Mouse (Mus musculus): ENCODE data around the gene Ankrd23. TPM values are rescaled to one million over a fixed set of nuclear protein-coding genes. Genes with fewer than 3 reads are reported as not detected.

Gene Ankrd23
- polyA plus RNA-seq, 1 experiment, result 56.2 TPM

DNA sequence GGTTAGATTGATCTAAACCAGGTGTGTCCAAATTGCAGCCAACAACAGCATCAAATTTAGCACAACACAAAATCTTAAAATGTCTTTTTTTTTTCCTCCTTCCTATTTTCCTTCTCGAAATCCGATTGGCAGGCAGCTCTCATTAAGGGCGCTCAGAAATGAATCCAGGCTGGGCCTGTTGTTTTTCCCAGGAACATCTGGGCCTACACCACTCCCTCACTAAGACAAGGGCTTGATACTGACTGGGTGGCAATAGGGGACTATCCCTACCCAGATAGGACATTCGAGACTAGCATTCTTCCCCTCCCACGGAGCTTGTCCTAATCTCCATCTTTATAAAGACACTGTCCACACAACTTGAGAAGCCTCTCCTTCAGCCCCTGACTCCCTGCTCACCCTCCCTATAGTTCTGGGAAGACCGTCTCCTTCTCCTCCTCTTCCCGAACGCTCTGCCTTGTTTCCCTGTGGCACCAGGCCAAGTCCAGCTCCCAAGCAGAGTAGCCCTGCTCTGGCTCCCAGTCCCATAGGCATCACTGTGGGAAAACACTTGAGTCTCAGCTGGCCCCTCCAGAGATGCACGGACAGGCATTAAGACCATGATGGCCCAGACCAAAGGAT, 11.4 kb upstream of the Ankrd23 start:
- H3K4me1 ChIP-seq (replicated peaks; ENCODE audit: control insufficient read depth, insufficient read depth, low read length), result peaks cover 5% of the 10 kb centered on the region
- 92% methylated on average over 9 of the region's 9 CpGs for WGBS
- H3K36me3 ChIP-seq (ENCODE audit: control insufficient read depth, insufficient read depth, low read length), result no peaks in the 10 kb centered on the region
- TF ChIP-seq POLR2A (IDR thresholded peaks at IDR 0.05; ENCODE audit: control insufficient read depth, extremely low read depth, insufficient read depth, low read length, poor library complexity) (no peak), CTCF (IDR thresholded peaks at IDR 0.05; ENCODE audit: borderline replicate concordance, control insufficient read depth, extremely low read depth, insufficient read depth, low read length, poor library complexity) (no peak)
- no peak overlapping the region for H3K27ac ChIP-seq (ENCODE audit: control insufficient read depth, insufficient read depth, low read length)
- H3K27me3 ChIP-seq (ENCODE audit: control insufficient read depth, insufficient read depth, low read length), result no peaks in the 10 kb centered on the region
- H3K4me3 ChIP-seq (ENCODE audit: control insufficient read depth, insufficient read depth, low read length), result no peak overlapping the region
- no peak for DNase-seq

DNA sequence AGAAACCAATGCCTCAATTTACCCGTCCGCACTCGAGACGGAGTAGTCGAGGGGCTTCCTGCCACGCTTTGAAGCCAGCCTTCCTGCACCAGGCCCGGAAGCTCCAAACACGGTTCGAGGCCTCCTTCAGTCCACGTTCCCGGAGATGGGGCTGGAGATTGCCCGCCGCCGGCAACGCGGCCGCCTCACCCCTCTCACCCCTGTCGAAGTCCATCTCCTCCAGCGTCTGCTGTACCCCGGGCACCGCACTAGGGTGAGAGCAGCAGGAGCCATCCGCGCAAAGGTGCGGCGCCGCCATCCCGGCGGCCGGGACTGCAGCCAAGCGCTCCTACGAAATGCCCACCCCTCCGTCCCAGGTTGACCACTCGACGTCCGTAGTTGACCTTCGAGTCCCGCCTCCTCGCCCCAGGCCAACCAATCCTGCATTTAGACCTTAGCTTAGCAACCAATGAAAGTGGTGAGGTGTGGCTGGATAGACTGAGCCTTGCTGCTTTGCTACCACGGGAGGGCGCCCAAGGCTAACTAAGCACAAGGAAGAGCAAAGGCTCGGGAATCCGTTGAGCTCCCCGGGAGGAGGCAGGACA, 10.3 kb upstream of the Ankrd23 start, which contains the start of gene Ankrd39:
Gene Ankrd39, minus strand, starts transcription at position 558 of the 584 bp plus-strand sequence.
- DNase-seq, result peak; percentile 97
- Histone ChIP-seq H3K4me1 (replicated peaks; ENCODE audit: control insufficient read depth, insufficient read depth, low read length) (peaks cover 5% of the 10 kb centered on the region), H3K4me3 (ENCODE audit: control insufficient read depth, insufficient read depth, low read length) (peak within 1 kb of the TSS; percentile 77), H3K27me3 (ENCODE audit: control insufficient read depth, insufficient read depth, low read length) (no peaks in the 10 kb centered on the region), H3K36me3 (ENCODE audit: control insufficient read depth, insufficient read depth, low read length) (no peaks in the 10 kb centered on the region), H3K27ac (ENCODE audit: control insufficient read depth, insufficient read depth, low read length) (no peak within 1 kb of the TSS)
- under 1% methylated on average over 43 of the region's 43 CpGs for WGBS
- TF ChIP-seq POLR2A (IDR thresholded peaks at IDR 0.05; ENCODE audit: control insufficient read depth, extremely low read depth, insufficient read depth, low read length, poor library complexity), result peak; percentile 87
- peak; percentile 87 for TF ChIP-seq CTCF (IDR thresholded peaks at IDR 0.05; ENCODE audit: borderline replicate concordance, control insufficient read depth, extremely low read depth, insufficient read depth, low read length, poor library complexity)

DNA sequence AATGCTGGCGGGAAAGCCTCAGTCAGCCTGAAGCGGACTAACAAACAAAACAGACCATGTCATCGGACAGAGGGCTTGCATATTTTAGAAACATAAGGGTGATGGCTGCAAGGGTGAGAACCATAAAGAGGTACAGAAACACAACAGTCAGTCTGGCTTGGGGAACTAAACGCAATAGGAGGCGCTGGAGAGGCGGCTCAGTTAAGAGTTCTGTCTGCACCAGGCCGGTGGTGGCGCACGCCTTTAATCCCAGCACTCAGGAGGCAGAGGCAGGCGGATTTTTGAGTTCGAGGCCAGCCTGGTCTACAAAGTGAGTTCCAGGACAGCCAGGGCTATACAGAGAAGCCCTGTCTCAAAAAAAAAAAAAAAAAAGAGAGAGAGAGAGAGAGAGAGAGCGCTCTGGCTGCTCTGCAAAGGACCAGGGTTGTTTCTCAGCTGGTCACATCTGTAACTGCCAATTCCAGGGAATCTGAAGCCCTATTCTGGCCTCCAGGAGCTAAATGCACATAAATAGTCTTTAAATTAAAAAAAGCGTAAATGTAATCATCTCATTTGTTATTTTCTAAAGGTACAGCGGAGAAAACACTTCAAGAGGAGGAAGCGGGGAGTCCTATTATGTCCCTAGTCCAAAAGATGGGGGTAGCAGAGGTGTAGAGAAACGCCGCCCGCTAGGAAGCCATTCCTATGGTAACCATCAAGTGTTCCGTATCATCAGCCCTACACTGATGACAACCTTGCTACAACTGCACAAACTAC, 9.3 kb upstream of the Ankrd23 start:
- Histone ChIP-seq H3K4me3 (ENCODE audit: control insufficient read depth, insufficient read depth, low read length) (peak overlapping the region; percentile 77; the same call in 1 of the 2 replicates), H3K27ac (ENCODE audit: control insufficient read depth, insufficient read depth, low read length) (no peak overlapping the region; the same call in 1 of the 2 replicates), H3K27me3 (ENCODE audit: control insufficient read depth, insufficient read depth, low read length) (no peaks in the 10 kb centered on the region), H3K4me1 (replicated peaks; ENCODE audit: control insufficient read depth, insufficient read depth, low read length) (peaks cover 5% of the 10 kb centered on the region), H3K36me3 (ENCODE audit: control insufficient read depth, insufficient read depth, low read length) (peaks cover 9% of the 10 kb centered on the region; the same call in 1 of the 2 replicates)
- TF ChIP-seq POLR2A (IDR thresholded peaks at IDR 0.05; ENCODE audit: control insufficient read depth, extremely low read depth, insufficient read depth, low read length, poor library complexity) (no peak), CTCF (IDR thresholded peaks at IDR 0.05; ENCODE audit: borderline replicate concordance, control insufficient read depth, extremely low read depth, insufficient read depth, low read length, poor library complexity) (no peak)
- peak; percentile 61 for DNase-seq
- 64% methylated on average over 19 of the region's 19 CpGs for WGBS

DNA sequence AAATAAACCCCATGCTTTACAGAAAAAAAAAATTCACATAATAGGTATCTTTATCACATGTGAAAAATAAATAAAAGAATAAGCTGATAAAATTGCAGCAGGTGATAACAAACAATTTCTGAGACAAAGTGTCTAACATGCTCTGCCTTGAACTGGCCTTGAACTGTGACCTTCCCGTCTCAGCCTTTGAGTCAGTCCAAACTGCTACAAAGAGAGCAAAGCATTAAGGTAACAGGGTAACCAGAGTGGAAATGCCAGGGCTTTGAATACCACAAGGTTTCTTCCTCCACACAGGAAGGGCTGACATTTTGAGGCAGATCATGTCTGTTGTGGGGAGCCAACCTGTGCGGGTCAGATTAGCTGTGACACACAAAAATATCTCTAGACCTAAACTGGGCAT, 8.7 kb upstream of the Ankrd23 start:
- no peak overlapping the region; the same call in 1 of the 2 replicates for H3K27ac ChIP-seq (ENCODE audit: control insufficient read depth, insufficient read depth, low read length)
- TF ChIP-seq CTCF (IDR thresholded peaks at IDR 0.05; ENCODE audit: borderline replicate concordance, control insufficient read depth, extremely low read depth, insufficient read depth, low read length, poor library complexity), result no peak
- DNase-seq, result no peak
- peaks cover 5% of the 10 kb centered on the region for H3K4me1 ChIP-seq (replicated peaks; ENCODE audit: control insufficient read depth, insufficient read depth, low read length)
- no peaks in the 10 kb centered on the region for H3K27me3 ChIP-seq (ENCODE audit: control insufficient read depth, insufficient read depth, low read length)
- H3K4me3 ChIP-seq (ENCODE audit: control insufficient read depth, insufficient read depth, low read length), result no peak overlapping the region
- WGBS, result 34% methylated on average over 2 of the region's 2 CpGs
- peaks cover 11% of the 10 kb centered on the region; the same call in 1 of the 2 replicates for H3K36me3 ChIP-seq (ENCODE audit: control insufficient read depth, insufficient read depth, low read length)

DNA sequence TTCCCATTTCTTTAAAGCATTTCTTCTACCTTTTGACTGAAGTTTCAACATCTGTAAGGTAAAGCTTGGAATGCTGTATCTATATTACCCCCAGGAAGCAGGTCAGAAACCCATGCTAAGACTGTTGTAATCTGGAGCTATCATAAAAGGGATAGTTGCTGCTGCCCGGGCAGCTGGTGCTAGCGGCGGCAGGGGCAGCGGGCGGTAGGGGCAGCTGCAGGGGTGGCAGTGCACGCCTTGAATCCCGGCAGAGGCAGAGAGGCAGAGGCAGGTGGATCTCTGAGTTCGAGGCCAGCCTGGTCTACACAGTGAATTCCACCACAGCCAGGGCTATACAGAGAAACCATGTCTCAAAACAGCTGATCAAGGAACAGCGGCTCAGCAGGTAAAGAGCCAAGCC, 6.2 kb upstream of the Ankrd23 start:
- WGBS, result 98% methylated on average over 9 of the region's 9 CpGs
- no peak overlapping the region for H3K27ac ChIP-seq (ENCODE audit: control insufficient read depth, insufficient read depth, low read length)
- H3K27me3 ChIP-seq (ENCODE audit: control insufficient read depth, insufficient read depth, low read length), result no peaks in the 10 kb centered on the region
- no peak for DNase-seq
- peaks cover 5% of the 10 kb centered on the region for H3K4me1 ChIP-seq (replicated peaks; ENCODE audit: control insufficient read depth, insufficient read depth, low read length)
- peaks cover 17% of the 10 kb centered on the region; the same call in 1 of the 2 replicates for H3K36me3 ChIP-seq (ENCODE audit: control insufficient read depth, insufficient read depth, low read length)
- TF ChIP-seq CTCF (IDR thresholded peaks at IDR 0.05; ENCODE audit: borderline replicate concordance, control insufficient read depth, extremely low read depth, insufficient read depth, low read length, poor library complexity) (no peak), POLR2A (IDR thresholded peaks at IDR 0.05; ENCODE audit: control insufficient read depth, extremely low read depth, insufficient read depth, low read length, poor library complexity) (no peak)
- no peak overlapping the region for H3K4me3 ChIP-seq (ENCODE audit: control insufficient read depth, insufficient read depth, low read length)

DNA sequence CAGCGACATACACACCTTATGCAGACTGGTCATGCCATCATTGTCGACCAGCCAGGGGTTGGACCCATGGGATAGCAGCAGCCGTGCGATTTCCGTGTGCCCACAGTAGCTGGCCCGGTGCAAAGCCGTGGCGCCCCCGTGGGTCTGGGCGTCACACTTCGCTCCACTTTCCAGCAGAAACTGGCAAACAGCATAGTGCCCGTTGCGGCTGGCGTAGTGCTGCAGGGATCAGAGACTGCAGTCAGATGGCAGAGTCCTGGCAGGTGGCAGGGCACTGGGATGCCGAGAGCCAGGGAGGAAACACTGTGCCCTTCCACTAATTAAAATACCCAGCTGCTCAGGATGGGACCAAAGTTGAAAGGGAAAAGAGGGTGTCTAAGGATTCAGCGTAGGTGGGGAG, 5.2 kb upstream of the Ankrd23 start:
- peaks cover 5% of the 10 kb centered on the region for H3K4me1 ChIP-seq (replicated peaks; ENCODE audit: control insufficient read depth, insufficient read depth, low read length)
- WGBS, result 98% methylated on average over 16 of the region's 16 CpGs
- no peak for DNase-seq
- H3K4me3 ChIP-seq (ENCODE audit: control insufficient read depth, insufficient read depth, low read length), result no peak overlapping the region
- H3K27me3 ChIP-seq (ENCODE audit: control insufficient read depth, insufficient read depth, low read length), result no peaks in the 10 kb centered on the region
- H3K36me3 ChIP-seq (ENCODE audit: control insufficient read depth, insufficient read depth, low read length), result peaks cover 17% of the 10 kb centered on the region; the same call in 1 of the 2 replicates
- TF ChIP-seq CTCF (IDR thresholded peaks at IDR 0.05; ENCODE audit: borderline replicate concordance, control insufficient read depth, extremely low read depth, insufficient read depth, low read length, poor library complexity), result no peak
- H3K27ac ChIP-seq (ENCODE audit: control insufficient read depth, insufficient read depth, low read length), result no peak overlapping the region

Data from thymus, adult 2 months (tissue).